Mouse (Mus musculus) MEL (cell line): ENCODE data around the gene Phf2. TPM values are rescaled to one million over a fixed set of nuclear protein-coding genes. Genes with fewer than 3 reads are reported as not detected.

Source experiments
- DNase-seq: peaks from one replicate; pipeline ENCODE4 v3.0.0; 2011; ENCODE audit warnings: low read depth, low spot score
- H3K27ac ChIP-seq: 2 replicates; pipeline ENCODE4 v1.5.1; 2012; ENCODE audit warnings: low read depth, mild to moderate bottlenecking, control low read depth, low read length, moderate library complexity; ENCODE audit not compliant: control insufficient read depth
- H3K27me3 ChIP-seq, 2 experiments: fragments of 150-350 bp in 1 of 2; sonication (generic) in 1 of 2; 2 replicates each; pipeline ENCODE4 v1.6.1; 2012; ENCODE audit warnings: low read length in 2 of 2, mild to moderate bottlenecking in 2 of 2, improper control_type of control experiment in 1 of 2, moderate library complexity in 1 of 2; ENCODE audit not compliant: insufficient read depth in 2 of 2, control insufficient read depth in 1 of 2
- H3K36me3 ChIP-seq, 2 experiments: 2 replicates each; pipeline ENCODE4 v1.6.1; 2012 to 2014; ENCODE audit warnings: low read length in 2 of 2, improper control_type of control experiment in 1 of 2, inconsistent platforms in 1 of 2, mild to moderate bottlenecking in 1 of 2; ENCODE audit not compliant: insufficient read depth in 2 of 2, control insufficient read depth in 1 of 2
- H3K4me1 ChIP-seq, 2 experiments: fragments of 150-350 bp in 1 of 2; sonication (generic) in 1 of 2; 2 replicates each; pipeline ENCODE4 v1.6.1; 2012; ENCODE audit warnings: low read length in 2 of 2, improper control_type of control experiment in 1 of 2, mild to moderate bottlenecking in 1 of 2; ENCODE audit not compliant: insufficient read depth in 2 of 2, control insufficient read depth in 1 of 2
- H3K4me3 ChIP-seq, 2 experiments: fragments of 150-350 bp in 1 of 2; sonication (generic) in 1 of 2; 2 replicates each; pipeline ENCODE4 v1.5.1; 2012; ENCODE audit warnings: low read depth in 2 of 2, low read length in 2 of 2, mild to moderate bottlenecking in 2 of 2, moderate library complexity in 2 of 2, control low read depth in 1 of 2, improper control_type of control experiment in 1 of 2; ENCODE audit not compliant: control insufficient read depth in 1 of 2, insufficient read depth in 1 of 2
- H3K79me2 ChIP-seq: 2 replicates; pipeline ENCODE4 v1.6.1; 2012; ENCODE audit warnings: mild to moderate bottlenecking, low read length, moderate library complexity; ENCODE audit not compliant: control insufficient read depth, poor library complexity, insufficient read depth
- H3K9ac ChIP-seq: 2 replicates; pipeline ENCODE4 v1.6.1; 2012; ENCODE audit warnings: low read depth, mild to moderate bottlenecking, control low read depth, low read length, moderate library complexity; ENCODE audit not compliant: control insufficient read depth, poor library complexity, severe bottlenecking
- H3K9me3 ChIP-seq: fragments of 150-350 bp; sonication (generic); replicated peaks from 2 replicates; pipeline ENCODE4 v1.6.1; 2012; ENCODE audit warnings: mild to moderate bottlenecking, low read length, improper control_type of control experiment, moderate library complexity; ENCODE audit not compliant: insufficient read depth
- CHD1 ChIP-seq: IDR thresholded peaks from 2 replicates; pipeline ENCODE4 v1.6.1; 2012; ENCODE audit warnings: low read depth, mild to moderate bottlenecking, inconsistent platforms, low read length, improper control_type of control experiment
- CHD2 ChIP-seq: IDR thresholded peaks from 2 replicates; pipeline ENCODE4 v1.6.1; 2011; ENCODE audit warnings: low read length, improper control_type of control experiment
- CTCF ChIP-seq, 3 experiments: IDR thresholded peaks in 2 of 3; conservative IDR thresholded peaks in 1 of 3; 2 replicates each; pipeline ENCODE4 v1.5.1; 2011 to 2012; ENCODE audit warnings: low read length in 3 of 3, low read depth in 2 of 3, mild to moderate bottlenecking in 2 of 3, improper control_type of control experiment in 1 of 3, inconsistent platforms in 1 of 3, mixed read lengths in 1 of 3, moderate library complexity in 1 of 3; ENCODE audit not compliant: control insufficient read depth in 1 of 3, insufficient read depth in 1 of 3, poor library complexity in 1 of 3, severe bottlenecking in 1 of 3
- GABPA ChIP-seq: IDR thresholded peaks from 2 replicates; pipeline ENCODE4 v1.6.1; 2012; ENCODE audit warnings: low read depth, mild to moderate bottlenecking, inconsistent platforms, low read length, improper control_type of control experiment, moderate library complexity
- HCFC1 ChIP-seq: IDR thresholded peaks from 2 replicates; pipeline ENCODE4 v1.6.1; 2012; ENCODE audit warnings: low read depth, mild to moderate bottlenecking, inconsistent platforms, low read length, improper control_type of control experiment, moderate library complexity
- MAX ChIP-seq: IDR thresholded peaks from 2 replicates; pipeline ENCODE4 v1.6.1; 2011; ENCODE audit warnings: low read length, improper control_type of control experiment
- MAZ ChIP-seq: IDR thresholded peaks from 2 replicates; pipeline ENCODE4 v1.6.1; 2012; ENCODE audit warnings: low read depth, mild to moderate bottlenecking, inconsistent platforms, low read length, improper control_type of control experiment
- MEF2A ChIP-seq: IDR thresholded peaks from 2 replicates; pipeline ENCODE4 v1.6.1; 2014; ENCODE audit warnings: low read depth, mild to moderate bottlenecking, inconsistent platforms, low read length, improper control_type of control experiment; ENCODE audit not compliant: poor library complexity, insufficient replicate concordance, severe bottlenecking; ENCODE audit errors: extremely low read depth
- MXI1 ChIP-seq: IDR thresholded peaks from 2 replicates; pipeline ENCODE4 v1.6.1; 2011; ENCODE audit warnings: mild to moderate bottlenecking, low read depth, low read length, improper control_type of control experiment
- MYC ChIP-seq: IDR thresholded peaks from 2 replicates; pipeline ENCODE4 v1.6.1; 2011; ENCODE audit warnings: low read depth, mild to moderate bottlenecking, low read length, improper control_type of control experiment, moderate library complexity
- NELFE ChIP-seq: IDR thresholded peaks from 2 replicates; pipeline ENCODE4 v1.6.1; 2011; ENCODE audit warnings: low read depth, low read length, improper control_type of control experiment
- POLR2AphosphoS2 ChIP-seq: IDR thresholded peaks from 2 replicates; pipeline ENCODE4 v1.6.1; 2011; ENCODE audit warnings: low read length, improper control_type of control experiment
- RAD21 ChIP-seq: IDR thresholded peaks from 2 replicates; pipeline ENCODE4 v1.6.1; 2011; ENCODE audit warnings: mild to moderate bottlenecking, low read depth, low read length, improper control_type of control experiment
- SIN3A ChIP-seq: IDR thresholded peaks from 2 replicates; pipeline ENCODE4 v1.6.1; 2012; ENCODE audit warnings: low read length, improper control_type of control experiment, inconsistent platforms
- SMC3 ChIP-seq: IDR thresholded peaks from 2 replicates; pipeline ENCODE4 v1.6.1; 2011; ENCODE audit warnings: low read depth, low read length, improper control_type of control experiment
- TBP ChIP-seq: IDR thresholded peaks from 2 replicates; pipeline ENCODE4 v1.8.0; 2011; ENCODE audit warnings: low read depth, low read length, improper control_type of control experiment
- TCF12 ChIP-seq: IDR thresholded peaks from 2 replicates; pipeline ENCODE4 v1.6.1; 2014; ENCODE audit warnings: low read depth, mild to moderate bottlenecking, inconsistent platforms, low read length, improper control_type of control experiment, moderate library complexity
- UBTF ChIP-seq: IDR thresholded peaks from 2 replicates; pipeline ENCODE4 v1.6.1; 2012; ENCODE audit warnings: low read depth, mild to moderate bottlenecking, inconsistent platforms, low read length, improper control_type of control experiment, moderate library complexity, borderline replicate concordance; ENCODE audit not compliant: insufficient read depth
- ZMIZ1 ChIP-seq: IDR thresholded peaks from 2 replicates; pipeline ENCODE4 v1.6.1; 2012; ENCODE audit warnings: low read depth, mild to moderate bottlenecking, inconsistent platforms, low read length, improper control_type of control experiment, moderate library complexity
- polyA plus RNA-seq, 2 experiments: library from polyadenylated mRNA; stranded (reverse) in 1 of 2; unstranded in 1 of 2; fragments of >175 nt in 1 of 2; fragments of >200 nt in 1 of 2; gene quantifications; 2 replicates each; pipeline versions ENCODE4 v1.2.1 to v1.2.4; 2012; ENCODE audit warnings: low replicate concordance in 2 of 2, low read depth in 1 of 2; ENCODE audit not compliant: insufficient read length in 2 of 2, insufficient read depth in 1 of 2, missing spikeins in 1 of 2
- total RNA-seq: library from RNA; depleted of rRNA; stranded (reverse); fragments of 300-350 nt; gene quantifications from 2 replicates; pipeline ENCODE4 v1.2.3, GENCODE M21; 2012; rRNA removed

Phf2 gene
- total RNA-seq (9.9 and 10.2 TPM in 2 replicates), polyA plus RNA-seq (10 to 100 TPM; 29.6 to 52.7 TPM)

GRCm38 (mm10) chr13:48870771-48871731 lies at the start of gene Phf2:
Phf2 (minus strand) TSS chr13:48871119.
- no peaks in the 10 kb centered on the region for H3K27me3 ChIP-seq
- peak within 1 kb of the TSS; percentile 90 to 96 for H3K4me3 ChIP-seq
- H3K9ac ChIP-seq, result peak within 1 kb of the TSS; percentile 98
- H3K79me2 ChIP-seq, result peaks cover 47% of the 10 kb centered on the region
- H3K36me3 ChIP-seq, result peaks cover 0 to 12% of the 10 kb centered on the region in 2 experiments; a peak in 2 of 4 replicates
- H3K27ac ChIP-seq, result peak within 1 kb of the TSS; percentile 53
- H3K4me1 ChIP-seq, result peaks cover 16 to 29% of the 10 kb centered on the region in 2 experiments
- peak; percentile 61 for DNase-seq
- TF ChIP-seq RAD21 (no peak), UBTF (peak; percentile 78; the same call in 1 of the 2 replicates)
- no peaks in the 10 kb centered on the region for H3K9me3 ChIP-seq

GRCm38 (mm10) chr13:48919756-48920415 lies 49.0 kb upstream of the Phf2 start:
- Histone ChIP-seq H3K9me3 (no peaks in the 10 kb centered on the region), H3K27ac (no peak overlapping the region), H3K4me3 (no peak overlapping the region), H3K36me3 (peaks cover 12 to 51% of the 10 kb centered on the region in 2 experiments), H3K9ac (no peak overlapping the region), H3K79me2 (no peaks in the 10 kb centered on the region), H3K27me3 (no peaks in the 10 kb centered on the region), H3K4me1 (peaks cover 6 to 13% of the 10 kb centered on the region in 2 experiments; a peak in 3 of 4 replicates)
- no peak for DNase-seq
- no peak for TF ChIP-seq MEF2A
- no peak for TF ChIP-seq POLR2AphosphoS2
- no peak for TF ChIP-seq CHD2
- no peak for TF ChIP-seq MAZ
- no peak for TF ChIP-seq MAX
- no peak for TF ChIP-seq NELFE
- TF ChIP-seq SIN3A, result no peak
- no peak for TF ChIP-seq MXI1
- TF ChIP-seq CTCF (IDR thresholded peaks at IDR 0.05 in 2 of 3, conservative IDR thresholded peaks at IDR 0.05 in 1 of 3; ENCODE audit: control insufficient read depth in 1 of 3, insufficient read depth in 1 of 3, low read depth in 2 of 3, low read length in 3 of 3, poor library complexity in 1 of 3, severe bottlenecking in 1 of 3), result no peak
- no peak for TF ChIP-seq CHD1
- no peak for TF ChIP-seq SMC3
- no peak for TF ChIP-seq TBP
- TF ChIP-seq TCF12, result no peak
- TF ChIP-seq HCFC1, result no peak
- TF ChIP-seq ZMIZ1, result no peak
- TF ChIP-seq UBTF, result no peak
- no peak for TF ChIP-seq MYC
- no peak for TF ChIP-seq GABPA
- TF ChIP-seq RAD21, result no peak
